Mouse (Mus musculus) retina, postnatal 1 day (tissue): Measurements from ENCODE around the gene Inpp4b.
"Not testable (repeated sequence)": the region's sequence is repeated elsewhere in the genome, so short reads cannot be mapped to it uniquely, and the experiment has no call there.

Experiments used
- DNase-seq: peaks from one replicate; pipeline ENCODE4 v3.0.0-alpha.2; 2012

Inpp4b gene

GRCm38 (mm10) chr8:81782781-81783180 is 440.4 kb downstream of the Inpp4b start:
- DNase-seq = no peak

- no peak for DNase-seq
Measured at GRCm38 (mm10) chr8:81784775-81785174, 442.4 kb downstream of the Inpp4b start.

- DNase-seq = no peak
Measured at GRCm38 (mm10) chr8:81788498-81788897, 446.1 kb downstream of the Inpp4b start.

GRCm38 (mm10) chr8:81792649-81793048 is 450.3 kb downstream of the Inpp4b start:
- DNase-seq = no peak

- DNase-seq = peak; percentile 45
Measured at GRCm38 (mm10) chr8:81798501-81798900, 456.1 kb downstream of the Inpp4b start.

- DNase-seq = no peak
Measured at GRCm38 (mm10) chr8:81800792-81801191, 458.4 kb downstream of the Inpp4b start.

GRCm38 (mm10) chr8:81806797-81807196 is 464.4 kb downstream of the Inpp4b start:
- peak; percentile 86 for DNase-seq

GRCm38 (mm10) chr8:81807578-81807977 is 465.2 kb downstream of the Inpp4b start:
- DNase-seq = no peak

- no peak for DNase-seq
Measured at GRCm38 (mm10) chr8:81808406-81808805, 466.1 kb downstream of the Inpp4b start.

GRCm38 (mm10) chr8:81809414-81809813 is 467.1 kb downstream of the Inpp4b start:
- not testable (repeated sequence) for DNase-seq

- peak; percentile 26 for DNase-seq
Measured at GRCm38 (mm10) chr8:81812051-81812751, 469.8 kb downstream of the Inpp4b start.

- DNase-seq = no peak
Measured at GRCm38 (mm10) chr8:81814742-81815141, 472.4 kb downstream of the Inpp4b start.

- DNase-seq = no peak
Measured at GRCm38 (mm10) chr8:81815551-81815950, 473.2 kb downstream of the Inpp4b start.

- DNase-seq = no peak
Measured at GRCm38 (mm10) chr8:81823121-81823520, 480.8 kb downstream of the Inpp4b start.

GRCm38 (mm10) chr8:81824975-81825374 is 482.6 kb downstream of the Inpp4b start:
- no peak for DNase-seq

- no peak for DNase-seq
Measured at GRCm38 (mm10) chr8:81826406-81826805, 484.1 kb downstream of the Inpp4b start.

GRCm38 (mm10) chr8:81827306-81827913 is 485.1 kb downstream of the Inpp4b start:
- DNase-seq = peak; percentile 39

- no peak for DNase-seq
Measured at GRCm38 (mm10) chr8:81831430-81831829, 489.1 kb downstream of the Inpp4b start.

- no peak for DNase-seq
Measured at GRCm38 (mm10) chr8:81833852-81834251, 491.5 kb downstream of the Inpp4b start.

GRCm38 (mm10) chr8:81840512-81840911 is 498.2 kb downstream of the Inpp4b start:
- no peak for DNase-seq

GRCm38 (mm10) chr8:81844104-81844982 is 502.0 kb downstream of the Inpp4b start:
- DNase-seq = no peak

GRCm38 (mm10) chr8:81847929-81848328 is 505.6 kb downstream of the Inpp4b start:
- no peak for DNase-seq

GRCm38 (mm10) chr8:81849976-81850375 is 507.6 kb downstream of the Inpp4b start:
- no peak for DNase-seq

- DNase-seq = no peak
Measured at GRCm38 (mm10) chr8:81853184-81853583, 510.8 kb downstream of the Inpp4b start.
